Mouse (Mus musculus) thymus, adult 2 months (tissue): Measurements from ENCODE around the gene Lgr5.

Experiments used
- CTCF ChIP-seq: fragments of 200-500 bp; IDR thresholded peaks from 2 replicates; pipeline ENCODE4 v1.5.1; 2012; ENCODE audit warnings: mild to moderate bottlenecking, control low read depth, low read length, moderate library complexity, borderline replicate concordance; ENCODE audit not compliant: control insufficient read depth, poor library complexity, insufficient read depth; ENCODE audit errors: extremely low read depth
- POLR2A ChIP-seq: fragments of 200-500 bp; IDR thresholded peaks from 2 replicates; pipeline ENCODE4 v1.6.1; 2012; ENCODE audit warnings: mild to moderate bottlenecking, low read length, control low read depth, moderate library complexity; ENCODE audit not compliant: control insufficient read depth, poor library complexity, insufficient read depth; ENCODE audit errors: extremely low read depth

DNA sequence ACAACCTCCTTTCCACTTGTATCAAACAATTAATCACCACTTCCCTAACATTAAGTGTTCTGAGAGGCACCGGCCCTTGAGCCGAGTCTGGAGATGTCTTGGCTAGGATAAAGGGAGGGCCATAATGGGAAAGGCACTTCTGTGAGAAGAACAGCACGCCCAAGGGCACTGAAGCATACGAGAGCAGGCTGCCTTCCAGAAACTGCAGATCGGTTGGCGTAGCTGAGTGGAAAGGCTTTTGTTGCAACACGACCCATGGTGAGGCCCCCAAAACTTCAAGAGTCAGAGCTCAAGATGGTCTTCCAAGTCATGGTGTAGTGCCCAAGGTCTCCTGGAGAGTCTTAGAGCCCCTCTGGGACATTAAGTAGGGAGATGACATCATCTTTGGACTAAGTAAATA, 37.3 kb downstream of the Lgr5 start:
- TF ChIP-seq CTCF: no peak
- TF ChIP-seq POLR2A: no peak
